Mouse (Mus musculus) CH12.LX (cell line): ENCODE measurements around the gene Tyro3. TPM values are rescaled to one million over a fixed set of nuclear protein-coding genes. Genes with fewer than 3 reads are reported as not detected.

ENCODE experiments used
- DNase-seq: peaks from one replicate; pipeline ENCODE4 v3.0.0-alpha.2; 2013; ENCODE audit errors: extremely low read depth
- H3K27ac ChIP-seq: 2 replicates; pipeline ENCODE4 v1.5.1; 2012; ENCODE audit warnings: low read depth, mild to moderate bottlenecking, control low read depth, moderate library complexity; ENCODE audit not compliant: insufficient read depth
- H3K27me3 ChIP-seq: replicated peaks from 2 replicates; pipeline ENCODE3; 2012; ENCODE audit warnings: inconsistent platforms
- H3K36me3 ChIP-seq, 2 experiments: replicated peaks in 1 of 2; 2 replicates each; pipeline versions ENCODE3 to v1.6.1; 2012; ENCODE audit warnings: inconsistent platforms in 1 of 2, low read length in 1 of 2, mild to moderate bottlenecking in 1 of 2, mixed read lengths in 1 of 2, moderate library complexity in 1 of 2; ENCODE audit not compliant: control insufficient read depth in 1 of 2, insufficient read depth in 1 of 2
- H3K4me1 ChIP-seq, 2 experiments: 2 replicates each; pipeline ENCODE4 v1.6.1; 2012; ENCODE audit warnings: inconsistent platforms in 1 of 2, moderate library complexity in 1 of 2; ENCODE audit not compliant: insufficient read depth in 2 of 2, control insufficient read depth in 1 of 2
- H3K4me2 ChIP-seq: 2 replicates; pipeline ENCODE4 v1.6.1; 2012; ENCODE audit warnings: low read depth, mild to moderate bottlenecking, control low read depth; ENCODE audit not compliant: poor library complexity, insufficient read depth, severe bottlenecking
- H3K4me3 ChIP-seq, 3 experiments: fragments of 150-350 bp in 1 of 3; sonication (generic) in 1 of 3; replicated peaks in 1 of 3; 2 replicates each; pipeline versions ENCODE3 to v1.5.1; 2011 to 2012; ENCODE audit warnings: low read depth in 2 of 3, low read length in 2 of 3, mild to moderate bottlenecking in 2 of 3, moderate library complexity in 2 of 3, control low read depth in 1 of 3, improper control_type of control experiment in 1 of 3, inconsistent platforms in 1 of 3, mixed read lengths in 1 of 3; ENCODE audit not compliant: poor library complexity in 1 of 3
- H3K79me2 ChIP-seq: replicated peaks from 2 replicates; pipeline ENCODE4 v1.6.1; 2012; ENCODE audit warnings: mild to moderate bottlenecking, moderate library complexity; ENCODE audit not compliant: control insufficient read depth, poor library complexity, insufficient read depth, severe bottlenecking; ENCODE audit errors: extremely low read depth
- H3K9ac ChIP-seq: 2 replicates; pipeline ENCODE4 v1.6.1; 2012; ENCODE audit warnings: low read depth, mild to moderate bottlenecking, control low read depth, moderate library complexity; ENCODE audit not compliant: insufficient read depth
- H3K9me3 ChIP-seq: replicated peaks from 2 replicates; pipeline ENCODE3; 2012; ENCODE audit warnings: low read length, inconsistent platforms, mixed read lengths
- BHLHE40 ChIP-seq: IDR thresholded peaks from 2 replicates; pipeline ENCODE4 v1.6.1; 2011; ENCODE audit warnings: mild to moderate bottlenecking, low read depth, low read length, improper control_type of control experiment
- CHD1 ChIP-seq: IDR thresholded peaks from 2 replicates; pipeline ENCODE4 v1.6.1; 2012; ENCODE audit warnings: low read depth, low read length, improper control_type of control experiment, inconsistent platforms
- CHD2 ChIP-seq: IDR thresholded peaks from 2 replicates; pipeline ENCODE4 v1.6.1; 2011; ENCODE audit warnings: low read length, improper control_type of control experiment
- CTCF ChIP-seq, 2 experiments: IDR thresholded peaks in 1 of 2; conservative IDR thresholded peaks in 1 of 2; 2 replicates each; pipeline ENCODE4 v1.5.1; 2011 to 2012; ENCODE audit warnings: low read depth in 2 of 2, low read length in 2 of 2, improper control_type of control experiment in 1 of 2, inconsistent platforms in 1 of 2, mild to moderate bottlenecking in 1 of 2, moderate library complexity in 1 of 2
- E2F4 ChIP-seq: IDR thresholded peaks from 2 replicates; pipeline ENCODE4 v1.6.1; 2011; ENCODE audit warnings: low read depth, low read length, improper control_type of control experiment; ENCODE audit not compliant: insufficient replicate concordance
- ELF1 ChIP-seq: IDR thresholded peaks from 2 replicates; pipeline ENCODE4 v1.6.1; 2014; ENCODE audit warnings: low read depth, mild to moderate bottlenecking, inconsistent platforms, low read length, improper control_type of control experiment
- EP300 ChIP-seq: IDR thresholded peaks from 2 replicates; pipeline ENCODE4 v1.6.1; 2011; ENCODE audit warnings: low read length, improper control_type of control experiment
- ETS1 ChIP-seq: conservative IDR thresholded peaks from 2 replicates; pipeline ENCODE4 v1.6.1; 2012; ENCODE audit warnings: low read depth, mild to moderate bottlenecking, inconsistent platforms, low read length, improper control_type of control experiment, moderate library complexity
- GABPA ChIP-seq: IDR thresholded peaks from 2 replicates; pipeline ENCODE4 v1.6.1; 2012; ENCODE audit warnings: low read depth, low read length, improper control_type of control experiment, inconsistent platforms; ENCODE audit not compliant: insufficient replicate concordance
- HCFC1 ChIP-seq: IDR thresholded peaks from 2 replicates; pipeline ENCODE4 v1.6.1; 2012; ENCODE audit warnings: low read depth, mild to moderate bottlenecking, inconsistent platforms, low read length, improper control_type of control experiment
- IRF4 ChIP-seq: IDR thresholded peaks from 2 replicates; pipeline ENCODE4 v1.6.1; 2014; ENCODE audit warnings: low read depth, mild to moderate bottlenecking, inconsistent platforms, low read length, improper control_type of control experiment
- JUND ChIP-seq: conservative IDR thresholded peaks from 2 replicates; pipeline ENCODE4 v1.6.1; 2011; ENCODE audit warnings: low read depth, low read length, improper control_type of control experiment
- KAT2A ChIP-seq: IDR thresholded peaks from 2 replicates; pipeline ENCODE4 v1.6.1; 2012; ENCODE audit warnings: low read length, improper control_type of control experiment, inconsistent platforms; ENCODE audit not compliant: insufficient replicate concordance
- MAFK ChIP-seq: IDR thresholded peaks from 2 replicates; pipeline ENCODE4 v1.6.1; 2011; ENCODE audit warnings: low read length, improper control_type of control experiment; ENCODE audit not compliant: insufficient replicate concordance
- MAX ChIP-seq: IDR thresholded peaks from 2 replicates; pipeline ENCODE4 v1.6.1; 2011; ENCODE audit warnings: low read length, improper control_type of control experiment
- MAZ ChIP-seq: IDR thresholded peaks from 2 replicates; pipeline ENCODE4 v1.6.1; 2012; ENCODE audit warnings: low read depth, mild to moderate bottlenecking, inconsistent platforms, low read length, improper control_type of control experiment, moderate library complexity
- MYC ChIP-seq: IDR thresholded peaks from 2 replicates; pipeline ENCODE4 v1.6.1; 2011; ENCODE audit warnings: low read depth, mild to moderate bottlenecking, improper control_type of control experiment, low read length
- NRF1 ChIP-seq: IDR thresholded peaks from 2 replicates; pipeline ENCODE4 v1.6.1; 2014; ENCODE audit warnings: low read depth, mild to moderate bottlenecking, inconsistent platforms, low read length, improper control_type of control experiment, moderate library complexity
- PAX5 ChIP-seq: IDR thresholded peaks from 2 replicates; pipeline ENCODE4 v1.6.1; 2012; ENCODE audit warnings: low read length, inconsistent platforms, mixed read lengths
- RAD21 ChIP-seq: IDR thresholded peaks from 2 replicates; pipeline ENCODE4 v1.6.1; 2011; ENCODE audit warnings: low read depth, mild to moderate bottlenecking, low read length, improper control_type of control experiment, moderate library complexity
- USF1 ChIP-seq: IDR thresholded peaks from 2 replicates; pipeline ENCODE4 v1.6.1; 2014; ENCODE audit warnings: low read depth, mild to moderate bottlenecking, inconsistent platforms, low read length, improper control_type of control experiment
- USF2 ChIP-seq: conservative IDR thresholded peaks from 2 replicates; pipeline ENCODE4 v1.6.1; 2011; ENCODE audit warnings: low read depth, low read length, improper control_type of control experiment
- ZC3H11A ChIP-seq: IDR thresholded peaks from 2 replicates; pipeline ENCODE4 v1.6.1; 2012; ENCODE audit warnings: low read depth, mild to moderate bottlenecking, inconsistent platforms, low read length, improper control_type of control experiment
- dilution Hi-C: fragments of 300-500 bp; cut with MboI; formaldehyde crosslinking; loops from 2 replicates; pipeline ENCODE4 v1.14.3; 2020; ENCODE audit warnings: low sequenced_read_pairs; ENCODE audit not compliant: extremely low pct_unique_long_range_greater_than_20kb, extremely low pct_ligation_motif_present
- in situ Hi-C: fragments of 300-500 bp; cut with MboI; formaldehyde crosslinking; loops from 3 replicates; pipeline ENCODE4 v1.14.3; 2019; ENCODE audit warnings: low sequenced_read_pairs, low pct_ligation_motif_present, low pct_unique_long_range_greater_than_20kb, mixed read lengths
- polyA plus RNA-seq: library from polyadenylated mRNA; unstranded; fragments of >175 nt; gene quantifications from 2 replicates; pipeline ENCODE4 v1.2.1, GENCODE M21; 2012; ENCODE audit warnings: low read depth; ENCODE audit not compliant: insufficient read length
- total RNA-seq, 2 experiments: library from RNA; depleted of rRNA; stranded (reverse); fragments of 300-350 nt in 1 of 2; fragments of >200 nt in 1 of 2; gene quantifications; 2 replicates each; pipeline ENCODE4 v1.2.3; 2012 to 2014

The Tyro3 gene
- total and polyA plus RNA-seq, 3 experiments = 20.3 to 39.7 (median 23.7) TPM

DNA sequence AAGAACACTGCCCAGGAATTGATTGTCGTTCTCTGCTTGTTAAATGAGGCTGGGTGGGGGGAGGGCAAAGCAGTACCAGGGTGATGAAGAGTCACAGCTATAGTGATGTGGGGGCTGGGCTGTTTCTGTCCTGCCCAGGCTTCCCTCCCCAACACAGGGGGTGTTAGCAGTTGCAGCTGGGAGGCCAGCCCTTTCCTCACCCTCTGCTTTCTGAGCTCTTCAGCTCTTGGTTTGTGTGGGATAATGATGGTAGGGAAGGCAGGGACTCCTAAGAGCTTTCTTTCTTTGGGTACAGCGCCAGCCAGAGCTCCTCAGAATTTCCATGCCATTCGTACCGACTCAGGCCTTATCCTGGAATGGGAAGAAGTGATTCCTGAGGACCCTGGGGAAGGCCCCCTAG lies 10.9 kb downstream of the Tyro3 start:
- in situ Hi-C loops = no loop called here
- DNase-seq = no peak
- H3K27me3 ChIP-seq = no peaks in the 10 kb centered on the region
- no peaks in the 10 kb centered on the region for H3K79me2 ChIP-seq
- dilution Hi-C loops = no loop called here
- TF ChIP-seq CHD2 = peak; percentile 42; the same call in 1 of the 2 replicates
- no peak for TF ChIP-seq RAD21
- H3K4me1 ChIP-seq = peaks cover 30 to 58% of the 10 kb centered on the region in 2 experiments
- peaks cover 50 to 85% of the 10 kb centered on the region in 2 experiments for H3K36me3 ChIP-seq
- H3K4me3 ChIP-seq = no peak overlapping the region
- no peak overlapping the region for H3K9ac ChIP-seq
- peak overlapping the region; percentile 78 for H3K4me2 ChIP-seq
- no peaks in the 10 kb centered on the region for H3K9me3 ChIP-seq
- peak overlapping the region; percentile 20; the same call in 1 of the 2 replicates for H3K27ac ChIP-seq

DNA sequence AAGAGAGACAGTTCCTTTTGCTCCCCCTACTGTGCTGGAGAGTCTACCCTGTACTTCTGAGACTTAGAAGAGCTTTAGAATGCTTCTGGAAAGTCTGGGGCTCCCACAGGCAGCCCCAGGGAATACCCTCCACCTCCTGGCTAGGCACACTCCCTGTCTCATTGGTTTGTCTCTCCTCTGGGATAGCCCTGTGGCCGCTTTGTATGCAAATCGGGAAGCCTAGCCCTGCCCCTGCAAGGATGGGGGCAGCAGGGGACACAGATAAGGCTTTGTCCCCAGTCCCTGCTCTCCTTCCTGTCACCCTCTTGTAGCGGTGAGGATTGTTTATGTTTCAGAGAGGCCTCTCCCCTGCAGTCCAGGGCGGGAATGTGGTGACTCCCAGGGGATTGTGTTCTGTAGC lies 11.3 kb downstream of the Tyro3 start:
- H3K4me2 ChIP-seq = peak overlapping the region; percentile 78
- H3K9me3 ChIP-seq = no peaks in the 10 kb centered on the region
- peaks cover 50 to 86% of the 10 kb centered on the region in 2 experiments for H3K36me3 ChIP-seq
- TF ChIP-seq ETS1 (no peak; the same call in none of the 2 replicates), CTCF (conservative IDR thresholded peaks at IDR 0.05 in 1 of 2, IDR thresholded peaks at IDR 0.05 in 1 of 2; ENCODE audit: low read depth in 2 of 2, low read length in 2 of 2) (peak in 1 of 2 experiments; percentile 32; a peak in 1 of 4 replicates), MAFK (no peak), EP300 (peak; percentile 16; the same call in 1 of the 2 replicates), MAX (no peak), ELF1 (no peak), E2F4 (no peak), KAT2A (no peak), HCFC1 (no peak), MAZ (0 out of 2 replicates have a peak, but pooled peaks have one; percentile 55), PAX5 (no peak), MYC (no peak), BHLHE40 (0 out of 2 replicates have a peak, but pooled peaks have one; percentile 10), CHD1 (no peak), JUND (no peak), IRF4 (no peak), USF2 (no peak), GABPA (no peak), ZC3H11A (no peak), USF1 (no peak), NRF1 (no peak)
- no peak overlapping the region for H3K4me3 ChIP-seq
- H3K79me2 ChIP-seq = no peaks in the 10 kb centered on the region
- no peak overlapping the region for H3K9ac ChIP-seq
- in situ Hi-C loops = no loop called here
- H3K4me1 ChIP-seq = peaks cover 26 to 58% of the 10 kb centered on the region in 2 experiments
- DNase-seq = peak; percentile 90
- H3K27ac ChIP-seq = peak overlapping the region; percentile 3; the same call in 1 of the 2 replicates
- no peaks in the 10 kb centered on the region for H3K27me3 ChIP-seq
- dilution Hi-C loops = no loop called here
